Mouse (Mus musculus): ENCODE measurements around the gene 9830107B12Rik. TPM values are rescaled to one million over a fixed set of nuclear protein-coding genes. Genes with fewer than 3 reads are reported as not detected.
"Not testable (repeated sequence)": the region's sequence is repeated elsewhere in the genome, so short reads cannot be mapped to it uniquely, and the experiment has no call there.

9830107B12Rik gene
- 0.04 and 0.06 TPM in 2 replicates for polyA plus RNA-seq (2012; rRNA removed)

GRCm38 (mm10) chr17:48146120-48146519, at the start of gene 9830107B12Rik:
Gene 9830107B12Rik (minus strand): TSS chr17:48146268.
- no peak for DNase-seq (ENCODE audit: low spot score)

GRCm38 (mm10) chr17:48192366-48192765, 46.3 kb upstream of the 9830107B12Rik start:
- no peak for DNase-seq (ENCODE audit: low spot score)

- DNase-seq (ENCODE audit: low spot score) = no peak
Measured at GRCm38 (mm10) chr17:48185252-48185651, 39.2 kb upstream of the 9830107B12Rik start.

GRCm38 (mm10) chr17:48167103-48167502, 21.0 kb upstream of the 9830107B12Rik start, which contains the start of gene A530064D06Rik:
Gene A530064D06Rik (minus strand): TSS chr17:48167275.
- DNase-seq (ENCODE audit: low spot score) = not testable (repeated sequence)

GRCm38 (mm10) chr17:48157382-48158076, 11.5 kb upstream of the 9830107B12Rik start:
- no peak for DNase-seq (ENCODE audit: low spot score)

- DNase-seq (ENCODE audit: low spot score) = no peak
Measured at GRCm38 (mm10) chr17:48132810-48133209, 13.3 kb downstream of the 9830107B12Rik start.

- no peak for DNase-seq (ENCODE audit: low spot score)
Measured at GRCm38 (mm10) chr17:48120456-48120855, 25.6 kb downstream of the 9830107B12Rik start.

GRCm38 (mm10) chr17:48119656-48120055, 26.4 kb downstream of the 9830107B12Rik start:
- peak; percentile 42 for DNase-seq (ENCODE audit: low spot score)

- DNase-seq (ENCODE audit: low spot score) = no peak
Measured at GRCm38 (mm10) chr17:48118570-48118969, 27.5 kb downstream of the 9830107B12Rik start.

GRCm38 (mm10) chr17:48110547-48111287, 35.4 kb downstream of the 9830107B12Rik start:
- no peak for DNase-seq (ENCODE audit: low spot score)

- no peak for DNase-seq (ENCODE audit: low spot score)
Measured at GRCm38 (mm10) chr17:48108520-48108919, 37.5 kb downstream of the 9830107B12Rik start.

GRCm38 (mm10) chr17:48107862-48108261, 38.2 kb downstream of the 9830107B12Rik start:
- no peak for DNase-seq (ENCODE audit: low spot score)

GRCm38 (mm10) chr17:48107333-48107732, 38.7 kb downstream of the 9830107B12Rik start:
- DNase-seq (ENCODE audit: low spot score) = no peak

GRCm38 (mm10) chr17:48100441-48101417, 45.3 kb downstream of the 9830107B12Rik start:
- peak; percentile 63 for DNase-seq (ENCODE audit: low spot score)

GRCm38 (mm10) chr17:48099312-48099711, 46.8 kb downstream of the 9830107B12Rik start:
- DNase-seq (ENCODE audit: low spot score) = no peak

- DNase-seq (ENCODE audit: low spot score) = no peak
Measured at GRCm38 (mm10) chr17:48098528-48098890, 47.6 kb downstream of the 9830107B12Rik start.

- no peak for DNase-seq (ENCODE audit: low spot score)
Measured at GRCm38 (mm10) chr17:48097743-48098527, 48.1 kb downstream of the 9830107B12Rik start.

- no peak for DNase-seq (ENCODE audit: low spot score)
Measured at GRCm38 (mm10) chr17:48097011-48097742, 48.9 kb downstream of the 9830107B12Rik start.

GRCm38 (mm10) chr17:48096321-48096720, 49.7 kb downstream of the 9830107B12Rik start:
- no peak for DNase-seq (ENCODE audit: low spot score)

GRCm38 (mm10) chr17:48095718-48096121, 50.3 kb downstream of the 9830107B12Rik start:
- no peak for DNase-seq (ENCODE audit: low spot score)

All from urinary bladder, adult 2 months (tissue).